Mouse (Mus musculus) cortical plate, adult 2 months (tissue): ENCODE data around the gene Krtap6-2. TPM values are rescaled to one million over a fixed set of nuclear protein-coding genes. Genes with fewer than 3 reads are reported as not detected.

Source experiments
- H3K27ac ChIP-seq: fragments of 200-500 bp; 2 replicates; pipeline ENCODE4 v1.5.1; 2012; ENCODE audit warnings: low read length, control low read depth, inconsistent platforms; ENCODE audit not compliant: insufficient read depth
- H3K4me1 ChIP-seq: fragments of 200-500 bp; 2 replicates; pipeline ENCODE4 v1.6.1; 2011; ENCODE audit warnings: low read length; ENCODE audit not compliant: control insufficient read depth, insufficient read depth
- H3K4me3 ChIP-seq: fragments of 200-500 bp; 2 replicates; pipeline ENCODE4 v1.5.1; 2011; ENCODE audit warnings: mild to moderate bottlenecking, low read length, control low read depth; ENCODE audit not compliant: insufficient read depth
- CTCF ChIP-seq: fragments of 200-500 bp; IDR thresholded peaks from 2 replicates; pipeline ENCODE4 v1.5.1; 2011; ENCODE audit warnings: mild to moderate bottlenecking, control low read depth, low read length; ENCODE audit not compliant: insufficient read depth; ENCODE audit errors: extremely low read depth
- POLR2A ChIP-seq: fragments of 200-500 bp; IDR thresholded peaks from 2 replicates; pipeline ENCODE4 v1.6.1; 2011; ENCODE audit warnings: mild to moderate bottlenecking, low read length, control low read depth; ENCODE audit not compliant: insufficient read depth; ENCODE audit errors: extremely low read depth
- polyA plus RNA-seq: library from polyadenylated mRNA; depleted of rRNA; stranded (reverse); fragments of >200 nt; gene quantifications from 2 replicates; pipeline ENCODE4 v1.2.3, GENCODE M21; 2012; rRNA removed

Gene Krtap6-2
- not detected in 2 replicates for polyA plus RNA-seq

DNA sequence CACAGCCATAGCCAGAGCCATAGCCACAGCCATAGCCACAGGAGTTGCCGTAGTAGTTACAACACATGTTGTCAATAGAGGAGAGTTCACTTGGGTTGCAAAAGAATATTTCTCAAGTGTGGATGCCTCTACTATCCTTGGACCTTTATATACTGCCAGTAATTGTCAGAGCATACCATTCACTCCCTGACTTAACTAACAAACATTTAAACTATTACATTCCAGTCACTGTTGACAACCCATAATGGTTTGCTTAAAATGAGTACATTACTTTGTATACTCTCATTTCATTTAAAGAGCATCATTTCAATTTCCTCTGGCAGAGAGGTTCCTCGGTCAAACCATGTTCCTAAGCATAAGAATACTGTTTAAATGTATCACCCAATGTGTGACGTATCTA, at the start of gene Krtap6-2:
TSS of gene Krtap6-2 (minus strand) at position 101 of the 400 bp plus-strand sequence.
- H3K27ac ChIP-seq, result no peak within 1 kb of the TSS
- H3K4me1 ChIP-seq, result no peaks in the 10 kb centered on the region
- no peak within 1 kb of the TSS for H3K4me3 ChIP-seq
- TF ChIP-seq CTCF (no peak), POLR2A (no peak)

DNA sequence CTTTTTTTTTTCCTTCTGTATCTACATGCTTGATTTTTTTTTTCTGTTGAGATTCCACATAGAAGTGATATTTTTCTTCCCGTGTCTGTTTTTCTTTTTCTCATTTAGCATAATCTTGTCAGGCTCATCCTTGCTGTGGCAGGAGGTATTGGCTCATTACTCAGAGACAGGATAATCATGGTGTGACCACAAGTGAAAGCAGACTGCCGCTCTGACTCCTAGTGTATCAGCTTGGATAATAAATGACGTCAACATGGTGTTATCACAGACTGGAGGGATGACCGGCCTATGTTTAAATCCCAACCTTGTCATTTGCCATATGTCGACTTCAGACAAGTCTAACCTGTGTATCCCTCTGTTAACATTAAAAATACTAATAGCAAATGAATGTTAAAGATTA, 41.3 kb upstream of the Krtap6-2 start:
- no peak overlapping the region for H3K4me3 ChIP-seq
- TF ChIP-seq CTCF (no peak), POLR2A (no peak)

DNA sequence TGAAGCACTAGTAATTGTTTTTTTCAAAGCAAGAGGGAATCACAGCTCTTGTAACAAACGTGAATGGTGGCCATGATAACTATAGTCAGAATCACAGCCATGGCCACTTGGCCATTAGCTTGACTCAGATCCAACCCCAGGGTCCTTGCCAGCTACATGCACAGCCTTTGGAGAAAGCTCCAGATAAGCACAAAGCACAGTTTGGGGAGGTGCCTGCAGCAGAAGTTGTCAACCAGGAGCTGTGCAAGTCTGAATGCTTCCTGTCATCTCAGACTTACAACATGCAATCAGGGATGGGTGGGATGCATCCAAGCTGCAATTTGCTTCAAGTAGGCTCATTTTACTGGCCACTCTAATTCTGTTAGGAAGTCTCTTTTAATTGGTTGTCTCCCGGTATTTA, 9.7 kb upstream of the Krtap6-2 start:
- TF ChIP-seq POLR2A (no peak), CTCF (no peak)
- H3K27ac ChIP-seq, result no peak overlapping the region
- H3K4me1 ChIP-seq, result no peaks in the 10 kb centered on the region
- H3K4me3 ChIP-seq, result no peak overlapping the region

More for the DNA sequence above, 41.3 kb upstream of the Krtap6-2 start:
- no peak overlapping the region for H3K27ac ChIP-seq
- no peaks in the 10 kb centered on the region for H3K4me1 ChIP-seq

DNA sequence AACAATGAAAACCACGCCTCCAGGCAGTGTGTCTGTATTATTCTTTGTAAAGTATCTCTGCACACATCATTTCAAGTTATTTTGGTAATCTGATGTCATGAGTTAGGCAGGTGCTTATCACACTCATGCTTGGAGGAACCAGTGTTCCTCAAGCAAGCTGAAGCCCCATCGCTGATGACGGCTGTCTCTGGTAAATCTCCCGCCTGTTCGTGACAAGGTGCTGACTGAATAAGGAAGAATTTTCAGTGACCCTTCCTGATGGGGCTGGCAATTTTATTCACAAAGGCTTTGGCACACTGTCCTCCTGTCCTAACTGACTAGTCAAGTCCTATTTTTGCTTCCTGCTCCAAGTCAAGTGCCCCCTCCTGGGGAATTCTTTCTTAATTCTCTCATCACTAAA, 5.4 kb upstream of the Krtap6-2 start:
- TF ChIP-seq CTCF (no peak), POLR2A (no peak)
- H3K4me3 ChIP-seq, result no peak overlapping the region
- no peak overlapping the region for H3K27ac ChIP-seq
- no peaks in the 10 kb centered on the region for H3K4me1 ChIP-seq

DNA sequence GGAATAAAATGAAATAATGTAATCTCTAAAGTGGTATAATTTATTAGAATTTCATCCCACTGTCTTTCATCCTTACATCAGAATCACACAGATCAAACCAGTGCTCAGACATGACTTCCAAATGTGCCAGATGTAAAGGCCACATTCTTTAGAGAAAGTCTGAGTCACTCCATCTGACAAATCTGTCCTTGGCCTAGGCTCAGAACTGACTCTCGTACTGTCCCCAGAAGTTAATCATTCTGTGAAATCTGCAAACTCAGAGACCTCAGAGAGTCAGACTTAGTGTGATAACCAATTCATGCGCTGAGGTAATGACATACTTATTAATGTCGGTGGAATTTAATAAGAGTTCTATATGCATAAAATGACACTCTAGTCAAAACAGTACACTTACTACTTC, 3.6 kb downstream of the Krtap6-2 start:
- H3K4me1 ChIP-seq, result no peaks in the 10 kb centered on the region
- no peak for TF ChIP-seq POLR2A
- TF ChIP-seq CTCF, result no peak
- no peak overlapping the region for H3K27ac ChIP-seq
- H3K4me3 ChIP-seq, result no peak overlapping the region

DNA sequence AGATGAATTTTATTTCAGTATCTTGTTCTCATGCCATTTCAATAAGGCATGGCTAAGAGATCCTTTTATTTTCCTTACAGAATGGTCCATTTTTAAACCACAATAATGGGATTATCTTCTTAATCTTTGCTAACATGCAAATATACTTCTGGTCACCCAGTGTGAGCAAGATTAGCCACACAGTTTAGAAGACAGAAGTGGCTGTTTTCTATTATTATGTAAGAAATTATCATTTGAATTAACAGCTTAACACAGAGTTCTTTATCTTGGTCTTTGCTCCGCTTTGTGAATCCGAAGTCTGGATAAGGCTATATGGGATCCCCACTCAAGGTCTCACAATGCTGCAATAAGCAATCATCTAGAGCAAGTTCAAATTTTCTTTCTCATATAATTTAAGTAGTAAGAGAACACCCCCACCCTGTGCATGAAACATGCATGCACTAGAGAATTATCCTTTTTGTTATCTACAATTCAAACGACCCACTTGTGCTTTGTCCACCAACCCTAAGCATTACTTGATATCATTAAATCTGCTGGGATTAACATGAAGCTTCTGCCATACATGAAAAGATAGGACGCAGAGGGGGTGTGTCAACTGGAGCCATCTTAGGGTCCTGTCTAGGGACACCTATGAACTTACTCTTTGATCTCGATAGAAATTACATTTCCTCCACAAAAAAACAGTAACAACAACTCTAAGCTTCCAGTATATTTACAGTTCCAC, 9.4 kb downstream of the Krtap6-2 start:
- Histone ChIP-seq H3K4me1 (no peaks in the 10 kb centered on the region), H3K4me3 (no peak overlapping the region)
- TF ChIP-seq CTCF, result no peak
- TF ChIP-seq POLR2A, result no peak

DNA sequence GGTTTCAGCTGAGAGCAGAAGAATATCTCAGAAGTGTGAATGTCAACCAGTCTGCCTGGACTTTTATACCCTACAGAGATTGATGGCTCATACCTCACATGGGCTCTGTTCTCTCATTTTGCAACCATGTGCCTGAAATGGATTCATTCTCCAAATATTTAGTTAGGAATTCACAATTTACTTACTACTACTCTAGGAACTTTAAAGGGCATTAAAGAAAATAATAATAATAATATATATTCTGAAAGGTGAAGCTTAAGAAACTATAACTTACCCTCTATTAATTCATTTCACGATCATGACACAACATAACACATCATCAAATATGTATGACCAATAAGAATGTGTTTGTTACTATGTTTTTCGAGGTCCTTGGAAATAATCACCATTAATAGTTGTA, 16.1 kb downstream of the Krtap6-2 start, which contains the start of gene Krtap21-1:
TSS of gene Krtap21-1 (minus strand) at position 101 of the 400 bp plus-strand sequence.
- TF ChIP-seq POLR2A (no peak), CTCF (no peak)
- Histone ChIP-seq H3K4me3 (no peak within 1 kb of the TSS), H3K27ac (no peak within 1 kb of the TSS), H3K4me1 (no peaks in the 10 kb centered on the region)

More for the DNA sequence above, 9.4 kb downstream of the Krtap6-2 start:
- H3K27ac ChIP-seq, result no peak overlapping the region

DNA sequence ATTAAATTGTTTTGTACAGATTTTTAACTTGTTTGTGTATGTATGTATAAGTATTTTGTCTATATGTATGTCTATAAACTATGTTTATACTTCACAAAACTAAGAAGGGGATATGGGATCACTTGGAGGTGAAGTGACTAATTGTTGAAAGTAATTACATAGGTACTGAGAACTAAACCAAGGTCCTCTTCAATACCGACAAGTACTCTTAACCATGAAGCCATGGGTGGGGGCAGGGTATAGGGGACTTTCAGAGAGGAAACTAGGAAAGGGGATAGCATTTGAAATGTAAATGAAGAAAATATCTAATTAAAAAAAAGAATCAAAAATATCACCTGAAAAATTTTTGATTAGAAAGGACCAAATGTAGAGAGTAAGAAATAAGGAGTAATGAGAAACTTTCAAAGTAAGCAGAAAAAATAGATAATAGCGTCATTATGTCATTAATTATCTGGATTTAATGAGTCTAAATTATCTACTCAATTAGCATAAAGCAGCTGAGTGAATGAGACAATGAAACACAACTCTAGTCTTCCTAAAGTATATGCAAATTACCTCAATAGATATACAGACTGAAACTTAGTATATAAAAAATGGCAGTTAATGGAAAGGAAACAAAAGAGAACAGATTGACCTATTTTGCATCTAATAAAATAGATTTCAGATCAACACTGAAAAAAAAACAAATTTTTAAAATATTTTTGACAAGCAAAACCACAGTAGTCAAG, 47.0 kb downstream of the Krtap6-2 start:
- no peak for TF ChIP-seq CTCF
- TF ChIP-seq POLR2A, result no peak
- Histone ChIP-seq H3K4me1 (no peaks in the 10 kb centered on the region), H3K4me3 (no peak overlapping the region), H3K27ac (no peak overlapping the region)

Other genes with a start within 250 kb of the Krtap6-2 start
- not detected in 2 replicates for gene 1110057P08Rik, start 245.4 kb downstream of the Krtap6-2 start, polyA plus RNA-seq
- not detected in 2 replicates for gene Krtap20-2, start 214.2 kb downstream of the Krtap6-2 start, polyA plus RNA-seq
- gene Krtap21-1, start 16.2 kb downstream of the Krtap6-2 start, polyA plus RNA-seq, result not detected in 2 replicates
- gene Krtap8-1, start 67.8 kb upstream of the Krtap6-2 start, polyA plus RNA-seq, result not detected in 2 replicates
- gene Krtap7-1, start 88.2 kb upstream of the Krtap6-2 start, polyA plus RNA-seq, result not detected in 2 replicates
- gene Krtap11-1, start 151.1 kb upstream of the Krtap6-2 start, polyA plus RNA-seq, result not detected in 2 replicates